Mouse (Mus musculus) neutrophil, adult 59 days (primary cell): ENCODE data around the gene Bloc1s5. TPM values are rescaled to one million over a fixed set of nuclear protein-coding genes. Genes with fewer than 3 reads are reported as not detected.

Source experiments
- total RNA-seq, 2 experiments: library from RNA; stranded (reverse); gene quantifications; 1 replicate in 1 of 2; 2 replicates in 1 of 2; pipeline ENCODE4 v1.2.4; 2023

Bloc1s5 gene
- total RNA-seq, result 1 to 10 TPM; 3.2 to 4.4 TPM

GRCm38 (mm10) chr13:38634800-38635269 lies at the start of gene Bloc1s5:
TSS of gene Bloc1s5 (minus strand) at chr13:38635109.

GRCm38 (mm10) chr13:38658528-38659280 lies 23.8 kb upstream of the Bloc1s5 start, which contains the start of gene Eef1e1:
TSS of gene Eef1e1 (minus strand) at chr13:38659058.

Other genes with a start within 250 kb of the Bloc1s5 start
- gene Txndc5, start 106.3 kb downstream of the Bloc1s5 start, total RNA-seq, result 10 to 100 TPM; 49.2 to 60.4 TPM
- gene Eef1e1, start 23.9 kb upstream of the Bloc1s5 start, total RNA-seq, result 1 to 10 TPM; 8.1 to 8.9 TPM